Mouse (Mus musculus) adrenal gland, adult 2 months (tissue): ENCODE data around the gene Wdr66. TPM values are rescaled to one million over a fixed set of nuclear protein-coding genes. Genes with fewer than 3 reads are reported as not detected.
A peak's percentile ranks its signal among the peaks of the same experiment; 100 is the strongest.

ENCODE experiments used
- DNase-seq: peaks from one replicate; pipeline ENCODE4 v3.0.0; 2021
- polyA plus RNA-seq: library from polyadenylated mRNA; depleted of rRNA; stranded (reverse); fragments of >200 nt; gene quantifications from 2 replicates; pipeline ENCODE4 v1.2.3, GENCODE M21; 2012
- total RNA-seq, 2 experiments: library from RNA; stranded (reverse); gene quantifications; 2 replicates each; pipeline ENCODE4 v1.2.3; 2021

The Wdr66 gene
- total and polyA plus RNA-seq, 3 experiments = 0.79 to 1.2 (median 1.0) TPM

- no peak for DNase-seq
These were observed 62.0 kb downstream of the Wdr66 start for GRCm38 (mm10) chr5:123313851-123314380.

DNA sequence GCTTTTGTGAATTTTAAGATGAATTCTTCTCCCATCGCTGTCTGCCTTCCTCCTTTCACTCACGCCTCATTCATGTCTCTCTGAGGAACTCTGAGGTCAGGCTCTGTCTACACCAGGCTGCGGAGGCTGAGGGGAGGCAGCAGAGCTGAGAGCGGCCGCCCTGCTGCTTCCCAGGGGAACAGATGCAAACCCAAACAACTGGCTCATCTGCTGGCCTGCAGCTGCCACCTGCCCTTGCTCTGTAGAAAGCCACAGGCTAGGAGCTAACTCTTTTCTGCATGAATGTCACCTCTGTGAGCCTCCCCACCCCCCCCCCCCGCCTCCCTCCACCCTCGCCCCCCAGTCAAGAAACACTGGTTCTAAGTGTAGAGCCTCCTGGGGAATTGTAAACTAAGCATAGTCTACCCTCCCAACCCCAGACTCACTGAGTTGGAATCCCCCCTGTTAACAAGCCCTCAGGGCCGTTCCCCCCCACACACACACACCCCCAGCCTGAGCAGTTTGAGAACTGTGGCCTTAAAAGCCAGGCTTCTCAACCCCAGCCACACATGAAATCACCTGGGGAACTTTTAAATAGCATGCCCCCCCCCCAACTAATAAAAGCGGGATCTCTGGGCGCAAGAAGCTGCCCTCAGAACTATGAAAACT is 63.4 kb downstream of the Wdr66 start:
- no peak for DNase-seq

- DNase-seq = peak; percentile 17
These were observed 66.1 kb downstream of the Wdr66 start for GRCm38 (mm10) chr5:123317992-123318391.

- no peak for DNase-seq
These were observed 68.2 kb downstream of the Wdr66 start for GRCm38 (mm10) chr5:123320136-123320535.

- DNase-seq = no peak
These were observed 72.3 kb downstream of the Wdr66 start for GRCm38 (mm10) chr5:123324242-123324641.

DNA sequence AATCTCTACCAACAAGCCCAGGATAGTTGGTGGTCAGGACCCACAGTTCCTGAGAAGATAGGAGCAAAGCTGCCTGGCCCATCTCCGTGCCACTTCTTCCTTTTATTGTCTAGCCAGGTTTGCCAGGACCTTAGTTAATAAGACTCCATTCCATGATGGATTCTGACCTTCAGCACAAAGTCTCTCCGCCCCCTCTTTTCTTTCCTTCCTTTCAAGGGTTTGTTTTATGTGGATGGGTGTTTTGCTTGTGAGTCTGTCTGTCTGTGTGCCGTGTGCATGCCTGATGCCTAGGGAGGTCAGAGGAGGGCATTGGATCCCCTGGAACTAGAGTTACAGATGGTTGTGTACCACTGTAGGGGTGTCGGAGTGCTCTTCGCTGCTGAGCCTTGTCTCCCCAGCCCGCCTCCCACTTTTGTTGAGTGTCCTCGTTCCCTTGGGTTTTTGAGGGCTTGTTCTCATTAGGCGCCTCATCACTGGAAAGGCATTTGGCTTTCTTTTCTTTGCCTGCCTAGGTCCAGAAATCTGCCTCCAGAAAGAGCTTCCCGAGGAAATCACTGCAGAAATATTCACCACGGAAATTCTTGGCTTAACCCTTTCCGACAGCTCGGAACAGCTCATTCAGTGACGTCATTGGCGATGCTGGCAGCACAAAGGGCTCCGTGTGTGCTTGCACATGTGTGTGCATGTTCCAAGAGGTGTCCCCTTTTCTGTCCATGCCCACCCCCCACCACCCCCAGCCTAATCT is 74.3 kb downstream of the Wdr66 start:
- DNase-seq = no peak

DNA sequence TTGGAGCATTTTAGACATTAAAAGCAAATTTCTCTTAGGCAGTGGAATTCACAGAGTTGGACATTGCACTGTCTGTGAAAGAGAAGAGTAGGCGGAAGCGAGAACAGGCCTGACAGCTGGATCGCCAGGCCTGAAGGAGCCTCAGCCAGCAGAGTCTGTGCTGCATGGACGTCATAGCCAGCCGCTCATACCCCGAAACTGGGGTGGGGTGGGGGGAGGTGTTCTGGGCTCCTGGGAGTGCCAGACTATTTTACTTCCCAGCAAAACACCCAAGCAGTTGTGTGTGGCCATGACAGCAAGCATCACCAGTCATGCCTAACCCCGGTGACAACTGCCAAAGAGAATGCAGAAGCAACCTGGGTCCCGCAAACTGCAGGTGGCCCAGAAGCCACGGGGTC is 74.8 kb downstream of the Wdr66 start:
- no peak for DNase-seq

GRCm38 (mm10) chr5:123327686-123328085 is 75.8 kb downstream of the Wdr66 start:
- no peak for DNase-seq

DNA sequence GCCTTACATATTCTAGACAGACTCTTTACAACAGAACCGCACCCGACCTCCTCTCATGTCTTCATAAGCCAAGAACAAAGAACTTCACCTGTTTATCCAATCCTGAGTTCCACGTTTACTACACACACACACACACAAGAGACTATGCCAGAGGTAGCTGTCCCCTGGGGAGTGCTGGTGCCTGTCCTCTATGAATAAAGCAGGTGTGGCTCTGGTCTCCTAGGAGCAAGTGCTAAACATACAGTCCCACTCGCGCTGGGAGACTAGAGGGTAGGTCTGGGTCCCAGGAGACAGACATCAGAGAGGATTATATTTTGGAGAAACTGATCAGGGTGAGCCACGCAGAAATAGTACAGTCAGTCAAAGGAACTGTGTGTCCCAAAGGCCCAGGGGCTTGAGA is 81.7 kb downstream of the Wdr66 start:
- no peak for DNase-seq

GRCm38 (mm10) chr5:123336205-123336961 is 84.5 kb downstream of the Wdr66 start:
- DNase-seq = no peak

- DNase-seq = no peak
These were observed 86.6 kb downstream of the Wdr66 start for GRCm38 (mm10) chr5:123338463-123338862.

DNA sequence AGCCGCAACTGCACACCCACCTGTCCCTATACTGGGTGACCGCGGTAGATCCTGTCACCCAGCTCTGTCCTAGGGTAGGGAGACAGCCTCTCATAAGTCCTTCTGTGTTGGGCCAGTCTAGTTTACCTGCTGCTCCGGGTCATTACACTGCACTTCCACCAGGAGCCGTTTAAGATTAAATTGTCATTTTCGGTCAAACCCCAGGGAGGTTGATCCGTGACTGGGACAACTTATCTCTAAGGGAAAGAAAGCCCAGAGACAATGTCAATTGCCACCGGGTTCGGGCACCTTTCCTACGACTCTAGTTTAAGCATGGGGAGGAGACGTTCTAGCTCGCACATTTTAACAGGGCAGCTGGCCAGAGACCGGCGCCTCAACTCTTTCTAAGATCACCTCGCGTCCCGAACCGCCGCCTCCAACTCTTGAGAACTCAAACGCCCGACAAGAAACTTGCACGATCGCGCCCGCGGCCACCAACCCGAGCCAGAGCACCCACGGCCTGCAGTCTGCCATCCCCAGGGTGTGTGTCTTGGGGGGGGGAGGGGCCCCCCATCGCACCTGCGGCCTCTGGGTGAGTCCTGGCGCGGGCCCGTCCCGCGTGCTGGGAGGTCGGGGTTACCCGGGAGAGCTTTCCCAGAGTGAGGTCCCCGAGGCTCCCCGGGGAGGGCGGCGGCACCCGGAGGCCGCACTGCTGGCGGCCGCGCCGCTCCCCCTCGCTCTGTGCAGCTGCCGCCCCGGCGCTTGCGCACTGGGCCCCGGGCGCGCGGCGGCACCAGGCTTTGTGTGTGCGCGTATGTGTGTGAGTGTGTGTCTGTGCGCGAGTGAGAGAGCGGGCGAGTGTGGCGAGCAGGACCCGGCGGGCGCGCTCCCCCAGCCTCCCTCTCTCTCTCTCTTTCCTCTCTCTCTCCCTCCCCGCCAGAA is 92.1 kb downstream of the Wdr66 start, which contains the start of gene Bcl7a:
Gene Bcl7a, plus strand, starts transcription at position 128 of the 921 bp plus-strand sequence.
- peak; percentile 94 for DNase-seq

DNA sequence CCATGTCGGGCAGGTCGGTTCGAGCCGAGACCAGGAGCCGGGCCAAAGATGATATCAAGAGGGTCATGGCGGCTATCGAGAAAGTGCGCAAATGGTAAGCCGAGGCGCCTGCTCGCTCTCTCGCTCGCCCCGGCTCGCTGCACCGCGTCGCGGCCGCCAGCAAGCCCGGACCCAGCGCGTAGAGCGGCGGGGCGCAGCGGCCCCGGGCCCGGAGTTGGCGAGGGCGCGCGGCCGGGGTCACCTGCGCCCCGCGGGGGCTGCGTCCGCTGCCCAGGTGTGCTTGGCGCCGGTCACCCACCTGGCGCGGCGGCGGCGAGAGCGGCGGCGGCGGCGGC is 92.7 kb downstream of the Wdr66 start:
- DNase-seq = no peak

DNA sequence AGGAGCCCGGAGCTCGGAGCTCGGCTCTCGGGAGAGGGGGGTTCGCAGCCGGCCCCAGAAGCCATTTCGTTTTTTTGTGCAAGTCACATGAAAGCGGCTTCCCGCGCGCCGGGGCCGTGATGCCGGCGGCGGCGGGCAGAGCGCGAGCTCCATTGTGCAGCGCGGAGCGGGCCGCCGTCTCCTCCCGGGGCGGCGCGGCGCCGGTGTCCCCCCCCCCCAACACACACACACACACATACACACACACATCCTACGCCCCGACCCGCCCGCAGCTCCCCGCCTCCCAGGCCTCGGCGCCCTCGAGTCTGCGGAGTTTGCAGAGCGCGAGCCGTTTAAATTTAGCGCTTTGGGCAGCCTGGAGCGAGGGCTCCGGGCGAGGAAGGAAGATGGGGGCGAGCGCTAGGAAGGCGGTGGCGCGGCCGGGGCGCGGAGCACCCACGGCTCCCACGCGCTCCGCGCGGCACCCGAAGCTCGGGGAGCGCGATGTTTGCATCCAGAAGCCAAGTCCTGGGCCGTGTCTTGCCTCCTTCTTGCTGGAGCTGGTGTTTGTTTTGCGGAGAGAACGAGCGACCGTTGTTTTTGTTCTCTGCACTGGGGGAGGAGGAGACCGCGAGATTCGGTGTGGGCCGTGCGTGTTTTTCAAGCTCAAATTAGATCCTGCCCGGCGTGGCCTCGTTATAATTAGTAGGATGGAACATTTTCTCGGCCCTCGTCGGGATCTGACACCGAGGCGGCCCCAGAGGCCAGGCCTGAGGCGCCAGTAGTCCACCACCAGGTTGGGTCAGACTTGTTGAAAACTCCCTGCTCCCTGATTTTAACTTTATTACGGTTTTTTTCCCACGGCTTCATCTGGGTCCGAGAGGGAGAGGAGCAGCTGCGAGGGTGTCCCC is 93.3 kb downstream of the Wdr66 start:
- peak; percentile 80 for DNase-seq

DNA sequence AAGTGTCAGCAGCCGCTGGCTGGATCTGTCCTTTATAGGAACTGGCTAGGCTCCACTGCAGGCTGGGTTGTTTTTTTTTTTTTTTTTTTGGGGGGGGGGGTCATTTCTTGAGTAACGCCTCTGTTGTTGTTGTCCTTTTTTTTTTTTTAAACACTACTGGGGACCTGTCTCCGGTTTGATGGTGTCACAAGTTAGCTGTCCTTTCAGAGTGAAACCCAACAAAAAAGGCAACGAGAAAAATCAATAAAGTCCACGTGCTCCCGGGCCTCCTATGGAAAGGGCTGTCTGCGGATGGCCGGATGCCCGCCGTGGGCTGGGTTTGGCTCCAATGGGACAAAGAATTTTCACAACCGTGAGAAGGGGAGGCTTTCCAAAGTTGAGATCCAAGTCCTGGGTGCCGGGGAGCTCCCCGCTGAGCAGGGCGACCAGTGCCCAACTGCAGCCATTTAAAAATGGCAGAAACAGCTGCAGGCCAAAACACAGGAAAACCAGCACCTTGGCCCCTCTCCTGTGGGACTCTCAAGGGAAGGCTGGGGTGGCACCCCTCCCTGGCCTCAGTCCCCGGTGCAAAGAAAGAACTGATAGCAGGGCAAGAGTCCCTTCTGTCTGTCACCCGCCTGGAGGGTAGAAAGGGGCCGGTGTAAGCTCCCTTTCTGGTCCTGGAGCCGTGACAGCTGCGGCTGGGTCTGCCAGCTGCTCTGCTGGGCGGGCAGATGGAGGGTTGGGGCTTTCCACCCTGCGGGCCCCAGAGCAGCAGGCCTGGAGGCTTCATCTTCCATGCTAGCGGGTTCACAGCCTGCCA is 94.2 kb downstream of the Wdr66 start:
- DNase-seq = peak; percentile 79

- no peak for DNase-seq
These were observed 94.9 kb downstream of the Wdr66 start for GRCm38 (mm10) chr5:123346701-123347270.

DNA sequence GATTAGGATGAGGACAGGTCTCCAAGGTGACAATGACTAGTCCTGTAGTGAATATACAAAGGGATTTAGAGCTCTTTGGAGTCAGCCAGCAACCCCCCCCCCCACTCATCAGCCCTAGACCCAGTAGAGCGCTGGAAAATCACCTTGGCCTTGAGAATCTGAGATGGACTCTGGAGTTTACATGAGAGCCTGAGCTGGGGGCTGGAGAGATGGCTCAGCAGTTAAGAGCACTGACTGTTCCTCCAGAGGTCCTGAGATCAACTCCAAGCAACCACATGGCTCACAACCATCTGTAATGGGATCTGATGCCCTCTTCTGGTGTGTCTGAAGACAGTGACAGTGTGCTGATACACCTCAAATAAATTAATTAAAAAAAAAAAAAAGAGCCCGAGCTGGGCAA is 96.1 kb downstream of the Wdr66 start:
- DNase-seq = no peak

- DNase-seq = no peak
These were observed 98.5 kb downstream of the Wdr66 start for GRCm38 (mm10) chr5:123350386-123350785.

DNA sequence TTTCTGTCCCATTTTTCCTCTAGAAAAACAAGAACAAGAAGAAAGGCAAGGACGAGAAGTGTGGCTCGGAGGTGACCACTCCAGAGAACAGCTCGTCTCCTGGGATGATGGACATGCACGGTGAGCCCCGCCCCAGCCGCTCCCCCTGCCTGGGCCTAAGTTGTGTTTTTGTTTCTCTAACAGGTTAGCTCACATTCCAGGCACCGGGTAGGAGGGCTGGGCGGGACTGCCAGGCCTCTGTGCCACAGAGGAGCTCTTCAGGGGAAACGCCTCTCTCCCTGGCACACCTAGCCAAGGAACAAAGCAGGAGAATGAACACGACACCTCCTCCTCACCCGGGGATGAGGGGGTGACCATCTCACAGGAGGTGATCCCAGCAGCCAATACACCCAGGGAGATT is 104.0 kb downstream of the Wdr66 start:
- DNase-seq = no peak
